Mouse (Mus musculus): ENCODE results near the gene Scn1b. TPM values are rescaled to one million over a fixed set of nuclear protein-coding genes. Genes with fewer than 3 reads are reported as not detected.

Scn1b gene
- total and polyA plus RNA-seq, 3 experiments: 0.30 TPM; not detected in 2

DNA sequence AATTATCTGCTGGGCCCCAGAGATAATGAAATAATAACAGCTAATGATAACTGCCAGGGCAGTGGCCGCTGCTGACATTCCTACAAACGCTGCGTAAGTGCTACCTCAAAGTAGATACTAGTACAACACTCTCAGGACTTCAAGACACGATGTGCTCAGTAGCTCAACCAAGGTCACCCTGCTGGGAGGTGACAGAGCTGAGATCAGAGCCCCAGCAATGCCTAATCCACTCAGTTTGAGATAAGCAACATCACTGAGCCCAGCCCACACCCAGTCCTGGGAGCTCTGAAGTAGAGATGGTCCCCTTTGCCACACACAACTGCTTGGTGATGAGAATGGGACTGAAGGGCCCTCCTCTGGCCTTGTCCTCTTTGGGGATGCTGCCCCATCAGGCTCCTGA, 13.5 kb upstream of the Scn1b start:
- in situ Hi-C loops (cut with MboI; ENCODE audit: low pct_ligation_motif_present, low pct_unique_long_range_greater_than_20kb, low sequenced_read_pairs): loop anchor here (5.0 kb wide), 1 partner anchor 37 kb away; no protein-coding TSS in a partner anchor
- no peak for DNase-seq (ENCODE audit: extremely low read depth)
- H3K27ac ChIP-seq (ENCODE audit: insufficient read depth, low read depth): no peak overlapping the region
- H3K4me1 ChIP-seq (ENCODE audit: control insufficient read depth in 1 of 2, insufficient read depth in 2 of 2): no peaks in the 10 kb centered on the region
- H3K27me3 ChIP-seq (replicated peaks): no peaks in the 10 kb centered on the region
- H3K79me2 ChIP-seq (replicated peaks; ENCODE audit: control insufficient read depth, extremely low read depth, insufficient read depth, poor library complexity, severe bottlenecking): peaks cover 7% of the 10 kb centered on the region
- no peak overlapping the region for H3K4me2 ChIP-seq (ENCODE audit: insufficient read depth, low read depth, poor library complexity, severe bottlenecking)
- peaks cover 2% of the 10 kb centered on the region for H3K9me3 ChIP-seq (replicated peaks; ENCODE audit: low read length)
- TF ChIP-seq USF2 (conservative IDR thresholded peaks at IDR 0.05; ENCODE audit: low read depth, low read length): no peak
- no peak for TF ChIP-seq PAX5 (IDR thresholded peaks at IDR 0.05; ENCODE audit: low read length)
- TF ChIP-seq SIN3A (IDR thresholded peaks at IDR 0.05; ENCODE audit: low read length): no peak
- TF ChIP-seq RCOR1 (conservative IDR thresholded peaks at IDR 0.05; ENCODE audit: low read depth, low read length): no peak
- no peak for TF ChIP-seq ZC3H11A (IDR thresholded peaks at IDR 0.05; ENCODE audit: low read depth, low read length)
- TF ChIP-seq EP300 (IDR thresholded peaks at IDR 0.05; ENCODE audit: low read length): no peak
- TF ChIP-seq CTCF (conservative IDR thresholded peaks at IDR 0.05 in 1 of 2, IDR thresholded peaks at IDR 0.05 in 1 of 2; ENCODE audit: low read depth in 2 of 2, low read length in 2 of 2): no peak
- no peak for TF ChIP-seq ZNF384 (IDR thresholded peaks at IDR 0.05; ENCODE audit: low read depth, low read length)
- no peak for TF ChIP-seq NELFE (IDR thresholded peaks at IDR 0.05; ENCODE audit: low read depth, low read length)
- TF ChIP-seq MAFK (IDR thresholded peaks at IDR 0.05; ENCODE audit: insufficient replicate concordance, low read length): no peak
- no peak for TF ChIP-seq NRF1 (IDR thresholded peaks at IDR 0.05; ENCODE audit: low read depth, low read length)
- no peak overlapping the region for H3K4me3 ChIP-seq (replicated peaks in 1 of 3; ENCODE audit: low read depth in 2 of 3, low read length in 2 of 3, poor library complexity in 1 of 3)
- H3K9ac ChIP-seq (ENCODE audit: insufficient read depth, low read depth): no peak overlapping the region
- dilution Hi-C loops (cut with MboI; ENCODE audit: extremely low pct_ligation_motif_present, extremely low pct_unique_long_range_greater_than_20kb, low sequenced_read_pairs): no loop called here
- peaks cover 87 to 98% of the 10 kb centered on the region in 2 experiments for H3K36me3 ChIP-seq (replicated peaks in 1 of 2; ENCODE audit: control insufficient read depth in 1 of 2, insufficient read depth in 1 of 2, low read length in 1 of 2)

DNA sequence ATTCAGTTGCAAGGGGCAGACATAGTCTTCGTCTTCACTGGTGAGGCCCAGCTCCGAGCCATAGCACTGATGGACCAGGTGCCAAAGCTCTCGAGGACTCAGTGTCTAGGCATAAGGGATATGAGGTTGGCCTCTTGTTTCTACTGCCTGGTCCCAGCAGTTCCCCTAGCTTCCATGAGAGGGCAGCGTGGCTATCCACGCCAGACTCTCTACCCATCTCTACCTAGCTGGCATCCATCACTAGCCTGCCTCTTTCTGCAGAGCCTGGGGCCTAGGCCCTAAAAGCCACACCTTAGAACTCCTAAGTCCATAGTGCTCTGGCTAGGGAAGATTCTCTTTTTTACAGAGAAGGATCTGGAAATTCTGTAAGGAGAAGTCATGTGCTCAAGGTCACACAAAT, 13.0 kb upstream of the Scn1b start:
- Histone ChIP-seq H3K9ac (ENCODE audit: insufficient read depth, low read depth) (no peak overlapping the region), H3K4me1 (ENCODE audit: control insufficient read depth in 1 of 2, insufficient read depth in 2 of 2) (no peaks in the 10 kb centered on the region), H3K4me2 (ENCODE audit: insufficient read depth, low read depth, poor library complexity, severe bottlenecking) (no peak overlapping the region), H3K4me3 (replicated peaks in 1 of 3; ENCODE audit: low read depth in 2 of 3, low read length in 2 of 3, poor library complexity in 1 of 3) (no peak overlapping the region), H3K36me3 (replicated peaks in 1 of 2; ENCODE audit: control insufficient read depth in 1 of 2, insufficient read depth in 1 of 2, low read length in 1 of 2) (peaks cover 93 to 98% of the 10 kb centered on the region in 2 experiments), H3K79me2 (replicated peaks; ENCODE audit: control insufficient read depth, extremely low read depth, insufficient read depth, poor library complexity, severe bottlenecking) (peaks cover 2% of the 10 kb centered on the region), H3K9me3 (replicated peaks; ENCODE audit: low read length) (no peaks in the 10 kb centered on the region), H3K27me3 (replicated peaks) (no peaks in the 10 kb centered on the region), H3K27ac (ENCODE audit: insufficient read depth, low read depth) (no peak overlapping the region)
- in situ Hi-C loops (cut with MboI; ENCODE audit: low pct_ligation_motif_present, low pct_unique_long_range_greater_than_20kb, low sequenced_read_pairs): loop anchor here (5.0 kb wide), 1 partner anchor 38 kb away; no protein-coding TSS in a partner anchor
- no peak for TF ChIP-seq JUND (conservative IDR thresholded peaks at IDR 0.05; ENCODE audit: low read depth, low read length)
- no peak for TF ChIP-seq E2F4 (IDR thresholded peaks at IDR 0.05; ENCODE audit: insufficient replicate concordance, low read depth, low read length)
- no peak for TF ChIP-seq GABPA (IDR thresholded peaks at IDR 0.05; ENCODE audit: insufficient replicate concordance, low read depth, low read length)
- TF ChIP-seq ETS1 (conservative IDR thresholded peaks at IDR 0.05; ENCODE audit: low read depth, low read length): no peak
- peak; percentile 92 for TF ChIP-seq SMC3 (IDR thresholded peaks at IDR 0.05; ENCODE audit: low read depth, low read length)
- TF ChIP-seq ZC3H11A (IDR thresholded peaks at IDR 0.05; ENCODE audit: low read depth, low read length): peak; percentile 30; the same call in 1 of the 2 replicates
- no peak for TF ChIP-seq MYC (IDR thresholded peaks at IDR 0.05; ENCODE audit: low read depth, low read length)
- no peak for TF ChIP-seq POLR2A (IDR thresholded peaks at IDR 0.05; ENCODE audit: low read depth, low read length)
- TF ChIP-seq CTCF (conservative IDR thresholded peaks at IDR 0.05 in 1 of 2, IDR thresholded peaks at IDR 0.05 in 1 of 2; ENCODE audit: low read depth in 2 of 2, low read length in 2 of 2): peak; percentile 64 to 86; a peak in 3 of 4 replicates
- peak; percentile 67 for TF ChIP-seq RAD21 (IDR thresholded peaks at IDR 0.05; ENCODE audit: low read depth, low read length)
- no peak for TF ChIP-seq MAZ (IDR thresholded peaks at IDR 0.05; ENCODE audit: low read depth, low read length)
- DNase-seq (ENCODE audit: extremely low read depth): peak; percentile 48
- dilution Hi-C loops (cut with MboI; ENCODE audit: extremely low pct_ligation_motif_present, extremely low pct_unique_long_range_greater_than_20kb, low sequenced_read_pairs): no loop called here
